Mouse (Mus musculus) MEL (cell line): ENCODE measurements at regions not wholly inside any gene's neighbourhood (a gene's known extent, or its start where the extent isn't known, plus 50 kb on each side); places are given as distances from the start of the nearest gene placed in this dataset.

ENCODE experiments used
- DNase-seq: peaks from one replicate; pipeline ENCODE4 v3.0.0; 2011; ENCODE audit warnings: low read depth, low spot score
- H3K27ac ChIP-seq: 2 replicates; pipeline ENCODE4 v1.5.1; 2012; ENCODE audit warnings: low read depth, mild to moderate bottlenecking, control low read depth, low read length, moderate library complexity; ENCODE audit not compliant: control insufficient read depth
- H3K27me3 ChIP-seq, 2 experiments: fragments of 150-350 bp in 1 of 2; sonication (generic) in 1 of 2; 2 replicates each; pipeline ENCODE4 v1.6.1; 2012; ENCODE audit warnings: low read length in 2 of 2, mild to moderate bottlenecking in 2 of 2, improper control_type of control experiment in 1 of 2, moderate library complexity in 1 of 2; ENCODE audit not compliant: insufficient read depth in 2 of 2, control insufficient read depth in 1 of 2
- H3K36me3 ChIP-seq, 2 experiments: 2 replicates each; pipeline ENCODE4 v1.6.1; 2012 to 2014; ENCODE audit warnings: low read length in 2 of 2, improper control_type of control experiment in 1 of 2, inconsistent platforms in 1 of 2, mild to moderate bottlenecking in 1 of 2; ENCODE audit not compliant: insufficient read depth in 2 of 2, control insufficient read depth in 1 of 2
- H3K4me1 ChIP-seq, 2 experiments: fragments of 150-350 bp in 1 of 2; sonication (generic) in 1 of 2; 2 replicates each; pipeline ENCODE4 v1.6.1; 2012; ENCODE audit warnings: low read length in 2 of 2, improper control_type of control experiment in 1 of 2, mild to moderate bottlenecking in 1 of 2; ENCODE audit not compliant: insufficient read depth in 2 of 2, control insufficient read depth in 1 of 2
- H3K4me3 ChIP-seq, 2 experiments: fragments of 150-350 bp in 1 of 2; sonication (generic) in 1 of 2; 2 replicates each; pipeline ENCODE4 v1.5.1; 2012; ENCODE audit warnings: low read depth in 2 of 2, low read length in 2 of 2, mild to moderate bottlenecking in 2 of 2, moderate library complexity in 2 of 2, control low read depth in 1 of 2, improper control_type of control experiment in 1 of 2; ENCODE audit not compliant: control insufficient read depth in 1 of 2, insufficient read depth in 1 of 2
- H3K79me2 ChIP-seq: 2 replicates; pipeline ENCODE4 v1.6.1; 2012; ENCODE audit warnings: mild to moderate bottlenecking, low read length, moderate library complexity; ENCODE audit not compliant: control insufficient read depth, poor library complexity, insufficient read depth
- H3K9ac ChIP-seq: 2 replicates; pipeline ENCODE4 v1.6.1; 2012; ENCODE audit warnings: low read depth, mild to moderate bottlenecking, control low read depth, low read length, moderate library complexity; ENCODE audit not compliant: control insufficient read depth, poor library complexity, severe bottlenecking
- H3K9me3 ChIP-seq: fragments of 150-350 bp; sonication (generic); replicated peaks from 2 replicates; pipeline ENCODE4 v1.6.1; 2012; ENCODE audit warnings: mild to moderate bottlenecking, low read length, improper control_type of control experiment, moderate library complexity; ENCODE audit not compliant: insufficient read depth
- BHLHE40 ChIP-seq: IDR thresholded peaks from 2 replicates; pipeline ENCODE4 v1.6.1; 2012; ENCODE audit warnings: low read depth, mild to moderate bottlenecking, inconsistent platforms, low read length, improper control_type of control experiment, borderline replicate concordance
- CHD1 ChIP-seq: IDR thresholded peaks from 2 replicates; pipeline ENCODE4 v1.6.1; 2012; ENCODE audit warnings: low read depth, mild to moderate bottlenecking, inconsistent platforms, low read length, improper control_type of control experiment
- EP300 ChIP-seq, 2 experiments: IDR thresholded peaks; 2 replicates each; pipeline ENCODE4 v1.6.1; 2011; ENCODE audit warnings: improper control_type of control experiment in 2 of 2, low read length in 2 of 2, low read depth in 1 of 2, mild to moderate bottlenecking in 1 of 2
- ETS1 ChIP-seq: IDR thresholded peaks from 2 replicates; pipeline ENCODE4 v1.6.1; 2012; ENCODE audit warnings: low read depth, mild to moderate bottlenecking, inconsistent platforms, low read length, improper control_type of control experiment, moderate library complexity
- GABPA ChIP-seq: IDR thresholded peaks from 2 replicates; pipeline ENCODE4 v1.6.1; 2012; ENCODE audit warnings: low read depth, mild to moderate bottlenecking, inconsistent platforms, low read length, improper control_type of control experiment, moderate library complexity
- GATA1 ChIP-seq: IDR thresholded peaks from 2 replicates; pipeline ENCODE4 v1.6.1; 2011; ENCODE audit warnings: low read depth, low read length, improper control_type of control experiment
- HCFC1 ChIP-seq: IDR thresholded peaks from 2 replicates; pipeline ENCODE4 v1.6.1; 2012; ENCODE audit warnings: low read depth, mild to moderate bottlenecking, inconsistent platforms, low read length, improper control_type of control experiment, moderate library complexity
- JUND ChIP-seq: IDR thresholded peaks from 2 replicates; pipeline ENCODE4 v1.6.1; 2011; ENCODE audit warnings: low read depth, mild to moderate bottlenecking, improper control_type of control experiment, low read length
- KAT2A ChIP-seq: conservative IDR thresholded peaks from 2 replicates; pipeline ENCODE4 v1.6.1; 2012; ENCODE audit warnings: low read depth, low read length, improper control_type of control experiment, inconsistent platforms
- MAX ChIP-seq: IDR thresholded peaks from 2 replicates; pipeline ENCODE4 v1.6.1; 2011; ENCODE audit warnings: low read length, improper control_type of control experiment
- MAZ ChIP-seq: IDR thresholded peaks from 2 replicates; pipeline ENCODE4 v1.6.1; 2012; ENCODE audit warnings: low read depth, mild to moderate bottlenecking, inconsistent platforms, low read length, improper control_type of control experiment
- MEF2A ChIP-seq: IDR thresholded peaks from 2 replicates; pipeline ENCODE4 v1.6.1; 2014; ENCODE audit warnings: low read depth, mild to moderate bottlenecking, inconsistent platforms, low read length, improper control_type of control experiment; ENCODE audit not compliant: poor library complexity, insufficient replicate concordance, severe bottlenecking; ENCODE audit errors: extremely low read depth
- MXI1 ChIP-seq: IDR thresholded peaks from 2 replicates; pipeline ENCODE4 v1.6.1; 2011; ENCODE audit warnings: mild to moderate bottlenecking, low read depth, low read length, improper control_type of control experiment
- MYB ChIP-seq: IDR thresholded peaks from 2 replicates; pipeline ENCODE4 v1.6.1; 2011; ENCODE audit warnings: mild to moderate bottlenecking, low read depth, low read length, improper control_type of control experiment
- MYC ChIP-seq: IDR thresholded peaks from 2 replicates; pipeline ENCODE4 v1.6.1; 2011; ENCODE audit warnings: low read depth, mild to moderate bottlenecking, low read length, improper control_type of control experiment, moderate library complexity
- NRF1 ChIP-seq: IDR thresholded peaks from 2 replicates; pipeline ENCODE4 v1.6.1; 2014; ENCODE audit warnings: low read depth, mild to moderate bottlenecking, inconsistent platforms, low read length, improper control_type of control experiment, moderate library complexity; ENCODE audit not compliant: poor library complexity, insufficient read depth, severe bottlenecking
- POLR2AphosphoS5 ChIP-seq: IDR thresholded peaks from 2 replicates; pipeline ENCODE4 v1.6.1; 2012; ENCODE audit warnings: low read depth, borderline replicate concordance, mild to moderate bottlenecking, inconsistent platforms, low read length, moderate library complexity, mixed read lengths
- RAD21 ChIP-seq: IDR thresholded peaks from 2 replicates; pipeline ENCODE4 v1.6.1; 2011; ENCODE audit warnings: mild to moderate bottlenecking, low read depth, low read length, improper control_type of control experiment
- RCOR1 ChIP-seq: IDR thresholded peaks from 2 replicates; pipeline ENCODE4 v1.6.1; 2012; ENCODE audit warnings: low read depth, mild to moderate bottlenecking, inconsistent platforms, low read length, improper control_type of control experiment
- SIN3A ChIP-seq: IDR thresholded peaks from 2 replicates; pipeline ENCODE4 v1.6.1; 2012; ENCODE audit warnings: low read length, improper control_type of control experiment, inconsistent platforms
- TAL1 ChIP-seq: IDR thresholded peaks from 2 replicates; pipeline ENCODE4 v1.6.1; 2012; ENCODE audit warnings: mild to moderate bottlenecking, inconsistent platforms, low read length, moderate library complexity, mixed read lengths
- TBP ChIP-seq: IDR thresholded peaks from 2 replicates; pipeline ENCODE4 v1.8.0; 2011; ENCODE audit warnings: low read depth, low read length, improper control_type of control experiment
- TCF12 ChIP-seq: IDR thresholded peaks from 2 replicates; pipeline ENCODE4 v1.6.1; 2014; ENCODE audit warnings: low read depth, mild to moderate bottlenecking, inconsistent platforms, low read length, improper control_type of control experiment, moderate library complexity
- USF1 ChIP-seq: IDR thresholded peaks from 2 replicates; pipeline ENCODE4 v1.6.1; 2014; ENCODE audit warnings: low read depth, mild to moderate bottlenecking, inconsistent platforms, low read length, improper control_type of control experiment, moderate library complexity
- USF2 ChIP-seq, 2 experiments: IDR thresholded peaks; 2 replicates each; pipeline ENCODE4 v1.6.1; 2011 to 2012; ENCODE audit warnings: improper control_type of control experiment in 2 of 2, low read length in 2 of 2, borderline replicate concordance in 1 of 2, inconsistent platforms in 1 of 2, low read depth in 1 of 2, mild to moderate bottlenecking in 1 of 2; ENCODE audit not compliant: insufficient read depth in 1 of 2
- ZC3H11A ChIP-seq: IDR thresholded peaks from 2 replicates; pipeline ENCODE4 v1.6.1; 2012; ENCODE audit warnings: low read depth, mild to moderate bottlenecking, inconsistent platforms, low read length, improper control_type of control experiment
- ZMIZ1 ChIP-seq: IDR thresholded peaks from 2 replicates; pipeline ENCODE4 v1.6.1; 2012; ENCODE audit warnings: low read depth, mild to moderate bottlenecking, inconsistent platforms, low read length, improper control_type of control experiment, moderate library complexity
- ZNF384 ChIP-seq: IDR thresholded peaks from 2 replicates; pipeline ENCODE4 v1.6.1; 2012; ENCODE audit warnings: low read depth, mild to moderate bottlenecking, inconsistent platforms, low read length, improper control_type of control experiment

- H3K36me3 ChIP-seq = peaks cover 0 to 68% of the 10 kb centered on the region in 2 experiments; a peak in 2 of 4 replicates
- TF ChIP-seq NRF1 (no peak), RCOR1 (peak; percentile 46), MYC (0 out of 2 replicates have a peak, but pooled peaks have one; percentile 25), TAL1 (no peak), SIN3A (peak; percentile 80), TBP (peak; percentile 28; the same call in 1 of the 2 replicates), ZNF384 (no peak), MAX (no peak), JUND (no peak), MXI1 (no peak; the same call in 1 of the 2 replicates), BHLHE40 (peak; percentile 49; the same call in 1 of the 2 replicates), HCFC1 (no peak), MYB (no peak), GABPA (no peak), TCF12 (peak; percentile 69), POLR2AphosphoS5 (no peak), CHD1 (no peak), MEF2A (no peak), MAZ (0 out of 2 replicates have a peak, but pooled peaks have one; percentile 27), ZMIZ1 (0 out of 2 replicates have a peak, but pooled peaks have one; percentile 12), EP300 (IDR thresholded peaks at IDR 0.05; ENCODE audit: low read depth in 1 of 2, low read length in 2 of 2) (peak; percentile 54 to 83; a peak in 3 of 4 replicates), RAD21 (no peak), USF2 (IDR thresholded peaks at IDR 0.05; ENCODE audit: borderline replicate concordance in 1 of 2, insufficient read depth in 1 of 2, low read depth in 1 of 2, low read length in 2 of 2) (no peak), ZC3H11A (no peak), ETS1 (peak; percentile 94), KAT2A (no peak), USF1 (no peak), GATA1 (peak; percentile 89)
- TF ChIP-seq, all 39 proteins: peak for 11
- Histone ChIP-seq H3K79me2 (no peaks in the 10 kb centered on the region), H3K9me3 (no peaks in the 10 kb centered on the region), H3K4me1 (peaks cover 48 to 53% of the 10 kb centered on the region in 2 experiments), H3K4me3 (peak overlapping the region; percentile 19), H3K27me3 (no peaks in the 10 kb centered on the region), H3K9ac (peak overlapping the region; percentile 62), H3K27ac (peak overlapping the region; percentile 87)
- DNase-seq = peak; percentile 78
Measured at GRCm38 (mm10) chr16:93193263-93193662, 367.3 kb upstream of the Runx1 start.
